Mouse (Mus musculus) telencephalon, adult 2 months (tissue): Measurements from ENCODE around the gene Filip1l.

Experiments
- DNase-seq: peaks from one replicate; pipeline ENCODE4 v3.0.0-alpha.2; 2011; ENCODE audit warnings: low read depth, low spot score

Filip1l gene

GRCm38 (mm10) chr16:57433671-57434070, 80.8 kb downstream of the Filip1l start:
- no peak for DNase-seq

GRCm38 (mm10) chr16:57434640-57435039, 81.7 kb downstream of the Filip1l start:
- no peak for DNase-seq

- no peak for DNase-seq
Observed at GRCm38 (mm10) chr16:57437523-57438287, 84.8 kb downstream of the Filip1l start.

- DNase-seq: no peak
Observed at GRCm38 (mm10) chr16:57438288-57438685, 85.4 kb downstream of the Filip1l start.

GRCm38 (mm10) chr16:57439206-57439605, 86.3 kb downstream of the Filip1l start:
- DNase-seq: no peak

- no peak for DNase-seq
Observed at GRCm38 (mm10) chr16:57440706-57441437, 88.0 kb downstream of the Filip1l start.

- no peak for DNase-seq
Observed at GRCm38 (mm10) chr16:57445096-57446094, 92.5 kb downstream of the Filip1l start.

- no peak for DNase-seq
Observed at GRCm38 (mm10) chr16:57453009-57453408, 100.1 kb downstream of the Filip1l start.

- no peak for DNase-seq
Observed at GRCm38 (mm10) chr16:57454106-57454763, 101.3 kb downstream of the Filip1l start.

- no peak for DNase-seq
Observed at GRCm38 (mm10) chr16:57455573-57455972, 102.7 kb downstream of the Filip1l start.

- DNase-seq: no peak
Observed at GRCm38 (mm10) chr16:57456003-57456402, 103.1 kb downstream of the Filip1l start.

- no peak for DNase-seq
Observed at GRCm38 (mm10) chr16:57465386-57465913, 112.6 kb downstream of the Filip1l start.

GRCm38 (mm10) chr16:57469301-57469700, 116.4 kb downstream of the Filip1l start:
- no peak for DNase-seq

GRCm38 (mm10) chr16:57469869-57470268, 117.0 kb downstream of the Filip1l start:
- no peak for DNase-seq

- DNase-seq: no peak
Observed at GRCm38 (mm10) chr16:57470286-57470830, 117.5 kb downstream of the Filip1l start.

- no peak for DNase-seq
Observed at GRCm38 (mm10) chr16:57471071-57471470, 118.2 kb downstream of the Filip1l start.

- no peak for DNase-seq
Observed at GRCm38 (mm10) chr16:57473415-57474085, 120.7 kb downstream of the Filip1l start.

- DNase-seq: no peak
Observed at GRCm38 (mm10) chr16:57478451-57478850, 125.6 kb downstream of the Filip1l start.

- DNase-seq: no peak
Observed at GRCm38 (mm10) chr16:57479776-57480175, 126.9 kb downstream of the Filip1l start.

- no peak for DNase-seq
Observed at GRCm38 (mm10) chr16:57482264-57482663, 129.4 kb downstream of the Filip1l start.
